Mouse (Mus musculus) frontal cortex, adult (tissue): ENCODE measurements at regions not wholly inside any gene's neighbourhood (a gene's known extent, or its start where the extent isn't known, plus 50 kb on each side); places are given as distances from the start of the nearest gene placed in this dataset.

Experiments used
- ATAC-seq: cut with Nextera tagmentation; 2 replicates; pipeline ENCODE4 v1.9.2; 2017; ENCODE audit warnings: mild to moderate bottlenecking, moderate library complexity, mixed read lengths; ENCODE audit not compliant: low TSS enrichment

DNA sequence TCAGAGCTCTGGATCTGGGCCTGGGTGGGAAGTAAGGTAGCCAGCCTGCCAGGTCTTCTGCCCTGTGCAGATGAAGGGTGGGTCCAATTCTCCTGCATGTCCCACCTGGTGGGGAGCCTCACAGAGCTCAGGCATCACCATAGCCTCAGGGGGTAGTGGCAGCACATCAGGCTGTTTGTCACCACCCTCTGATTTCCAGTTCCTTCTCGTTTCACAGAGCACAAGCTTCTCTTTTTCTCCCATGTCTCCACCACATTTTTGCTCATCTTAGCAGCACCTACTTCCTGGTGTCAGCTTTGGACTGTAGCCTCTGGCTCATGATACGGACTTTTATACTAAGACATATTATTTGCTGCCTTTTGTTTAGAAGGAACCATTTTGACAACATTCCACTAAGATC lies 345.6 kb upstream of the Mmadhc start:
- ATAC-seq, result no peak

DNA sequence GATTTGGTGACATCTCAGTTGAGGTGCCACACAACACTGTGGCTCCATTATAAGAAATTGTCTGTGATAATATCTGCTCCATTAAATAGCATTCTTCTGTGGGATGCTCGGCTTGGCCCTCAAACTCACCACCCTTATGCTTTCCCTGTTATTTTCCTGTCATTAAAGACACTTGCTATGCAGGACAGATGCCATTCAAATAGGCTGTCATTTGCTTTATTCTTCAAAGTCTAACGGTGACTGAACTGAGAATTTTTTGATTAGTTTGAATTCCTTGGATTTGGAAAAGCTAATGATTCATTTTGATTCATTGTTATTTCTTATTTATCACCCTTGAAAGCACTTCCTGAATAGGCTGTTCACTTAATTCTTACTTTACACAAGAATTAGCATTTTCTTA lies 339.3 kb upstream of the Mmadhc start:
- ATAC-seq, result no peak

DNA sequence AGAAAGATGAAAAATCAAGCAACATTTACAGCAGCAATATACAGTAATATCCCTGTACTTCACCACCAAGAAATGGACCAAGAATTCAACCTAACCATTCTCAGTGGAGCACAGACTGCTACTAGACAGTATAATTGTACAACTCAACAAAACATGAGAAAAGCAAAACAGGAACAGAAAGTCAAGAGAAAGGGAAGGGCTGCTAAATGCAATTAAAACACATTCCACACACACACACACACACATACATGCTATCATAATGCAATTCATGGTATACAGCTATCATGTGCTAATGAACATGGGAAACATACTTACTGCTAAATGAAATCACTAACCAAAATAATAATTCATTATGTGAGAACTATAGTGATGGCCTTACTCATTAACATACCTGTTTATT lies 335.2 kb upstream of the Mmadhc start:
- no peak for ATAC-seq

DNA sequence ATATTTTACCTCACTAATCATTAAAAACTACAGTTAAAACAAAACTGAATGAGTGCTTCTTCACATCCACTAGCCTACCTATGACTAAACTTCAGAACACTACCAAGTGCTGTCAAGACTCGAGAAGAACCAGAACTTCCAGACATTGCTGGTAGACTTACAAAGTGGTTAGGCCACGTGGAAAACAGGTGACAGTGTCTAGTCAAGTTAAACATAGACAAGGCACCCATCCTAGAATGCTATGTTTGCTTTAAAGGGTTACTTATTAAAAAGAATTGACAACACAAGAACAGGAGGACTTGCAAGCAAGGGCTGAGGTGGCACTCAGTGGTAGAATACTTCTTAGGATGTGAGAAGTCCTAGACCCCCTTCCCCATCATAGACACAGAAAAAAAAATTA lies 330.9 kb upstream of the Mmadhc start:
- ATAC-seq, result no peak

DNA sequence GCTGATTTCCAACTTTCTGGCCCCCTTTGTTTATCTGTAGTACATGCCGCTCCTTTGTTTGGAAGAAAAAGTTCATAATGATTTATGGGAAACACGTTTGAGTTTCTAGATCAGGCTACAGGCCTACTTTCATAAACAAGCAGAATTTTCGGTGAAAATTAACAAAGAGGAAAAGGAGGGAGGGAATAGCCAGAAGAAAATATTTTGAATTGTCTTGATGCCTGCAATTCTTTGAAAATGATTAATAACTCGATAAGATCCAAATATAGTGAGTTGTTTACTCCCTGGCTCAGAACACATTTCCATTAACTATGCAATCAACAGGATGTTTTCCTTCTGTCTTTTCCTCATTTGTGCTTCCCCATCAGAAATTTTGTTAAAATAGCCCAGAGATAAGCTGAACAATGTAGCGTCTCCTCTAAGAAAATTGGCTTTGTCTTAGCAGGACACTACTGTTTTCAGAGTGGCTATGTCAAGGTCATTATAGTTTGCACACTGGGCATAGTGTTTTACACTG lies 328.7 kb upstream of the Mmadhc start:
- ATAC-seq, result no peak

DNA sequence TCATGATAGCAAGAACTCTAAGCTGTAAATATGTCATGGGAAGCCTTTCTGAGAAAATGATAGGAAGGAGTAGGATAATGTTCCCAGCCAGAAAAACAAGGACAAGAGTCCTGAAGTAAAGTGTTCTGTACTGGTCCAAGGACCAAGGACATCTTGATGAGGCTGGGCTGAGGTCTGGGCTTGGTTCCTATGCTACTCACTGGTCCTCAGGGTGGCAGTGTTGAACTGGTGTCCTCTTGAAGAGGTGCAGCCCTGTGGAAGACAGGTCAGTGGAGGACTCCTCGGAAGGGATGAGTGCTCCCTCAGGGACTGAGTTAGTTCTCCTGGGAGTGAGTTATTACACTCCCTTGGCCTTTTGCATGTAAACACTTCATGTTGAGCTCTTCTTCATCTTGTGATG lies 312.5 kb upstream of the Mmadhc start:
- ATAC-seq, result peak; percentile 55; the same call in 1 of the 2 replicates

DNA sequence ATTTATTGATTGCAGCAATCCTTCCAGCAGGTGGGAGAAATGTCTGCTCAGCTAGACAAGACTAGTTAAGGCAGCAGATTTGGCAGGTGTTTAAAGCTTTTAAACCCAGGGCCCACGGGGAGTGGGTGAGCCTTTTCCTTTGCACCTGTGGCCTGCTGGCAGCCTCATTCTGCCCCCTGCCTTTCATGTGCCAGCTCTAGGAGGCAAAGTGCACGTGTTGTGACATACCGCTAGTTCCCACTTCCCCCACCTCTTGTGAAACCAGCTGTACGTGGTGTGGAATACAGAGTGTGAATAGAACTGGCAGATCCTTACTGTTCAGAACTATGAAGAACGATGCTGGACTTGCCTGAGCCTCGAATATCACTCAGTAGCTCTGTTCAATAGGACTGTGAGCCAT lies 292.6 kb upstream of the Mmadhc start:
- ATAC-seq, result peak; percentile 72

DNA sequence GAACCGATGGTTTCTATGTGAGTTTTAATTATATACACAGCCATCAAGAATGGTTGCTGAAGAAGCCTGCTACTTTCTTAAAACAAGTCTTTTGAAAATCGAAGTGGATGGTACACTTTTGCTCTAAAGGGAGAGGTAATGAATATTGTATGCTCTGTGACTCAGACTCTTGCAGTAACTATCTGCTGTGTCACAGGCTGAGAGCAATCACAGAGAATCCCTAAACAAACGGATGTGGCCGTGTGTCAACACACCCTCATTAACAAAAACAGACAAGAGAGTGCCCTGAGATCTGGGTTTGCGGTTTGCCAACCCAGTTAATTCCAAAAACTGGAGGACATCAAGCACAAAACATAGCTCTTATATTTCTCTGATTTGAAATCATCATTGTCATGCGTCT lies 292.1 kb upstream of the Mmadhc start:
- peak; percentile 65; the same call in 1 of the 2 replicates for ATAC-seq

DNA sequence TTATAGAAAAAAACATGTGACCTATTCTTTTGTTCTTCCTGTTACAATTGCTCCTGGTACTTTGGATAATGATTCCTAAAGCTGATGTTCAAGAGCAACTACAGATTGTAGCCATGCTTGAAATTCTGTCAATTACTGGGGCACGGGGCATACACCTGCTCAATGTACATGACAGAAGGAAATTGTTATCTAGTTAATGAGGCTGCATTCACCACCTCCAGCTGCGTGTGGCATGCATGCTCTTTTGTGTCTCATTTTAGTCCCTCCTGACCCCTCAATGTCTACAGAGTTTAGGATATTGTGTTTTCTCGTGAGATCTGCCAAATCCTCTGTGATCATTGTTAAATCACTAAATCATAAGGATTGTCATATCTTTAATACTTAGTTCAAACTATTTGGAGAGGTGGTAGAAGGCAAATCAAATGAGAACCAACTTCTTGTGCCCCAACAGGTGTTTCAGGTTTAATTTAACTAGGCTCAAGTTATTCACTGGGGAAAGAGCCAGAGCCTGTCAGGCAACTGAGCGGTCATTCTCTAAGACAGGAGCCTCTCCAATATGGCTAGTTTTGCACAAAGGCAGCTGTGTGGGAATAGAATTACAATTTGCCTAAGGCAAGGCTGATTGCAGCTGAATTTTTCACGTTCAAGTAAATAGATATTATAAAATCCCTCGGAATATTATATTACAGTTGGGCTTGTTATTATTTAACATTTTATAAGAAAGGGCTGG lies 289.9 kb upstream of the Mmadhc start:
- ATAC-seq, result no peak

DNA sequence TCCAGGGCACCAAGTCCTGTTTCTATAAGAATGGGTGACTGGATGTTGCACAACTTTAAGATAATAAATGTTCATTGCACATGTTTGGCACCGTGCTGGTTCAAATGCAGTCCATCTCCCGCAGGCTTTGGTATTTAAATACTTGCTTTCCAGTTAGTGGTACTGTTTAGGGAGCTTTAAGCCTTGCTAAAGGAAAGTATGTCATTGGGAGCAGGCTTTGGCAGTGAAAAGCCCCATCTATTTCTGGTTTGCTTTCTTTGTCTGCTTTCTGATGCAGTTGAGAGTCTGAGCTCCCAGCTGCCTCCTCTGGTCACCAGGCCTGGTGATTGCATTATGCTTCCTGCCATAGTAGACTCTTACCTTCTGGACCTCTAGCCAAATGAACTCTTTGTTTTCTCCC lies 283.0 kb upstream of the Mmadhc start:
- peak; percentile 96 for ATAC-seq

DNA sequence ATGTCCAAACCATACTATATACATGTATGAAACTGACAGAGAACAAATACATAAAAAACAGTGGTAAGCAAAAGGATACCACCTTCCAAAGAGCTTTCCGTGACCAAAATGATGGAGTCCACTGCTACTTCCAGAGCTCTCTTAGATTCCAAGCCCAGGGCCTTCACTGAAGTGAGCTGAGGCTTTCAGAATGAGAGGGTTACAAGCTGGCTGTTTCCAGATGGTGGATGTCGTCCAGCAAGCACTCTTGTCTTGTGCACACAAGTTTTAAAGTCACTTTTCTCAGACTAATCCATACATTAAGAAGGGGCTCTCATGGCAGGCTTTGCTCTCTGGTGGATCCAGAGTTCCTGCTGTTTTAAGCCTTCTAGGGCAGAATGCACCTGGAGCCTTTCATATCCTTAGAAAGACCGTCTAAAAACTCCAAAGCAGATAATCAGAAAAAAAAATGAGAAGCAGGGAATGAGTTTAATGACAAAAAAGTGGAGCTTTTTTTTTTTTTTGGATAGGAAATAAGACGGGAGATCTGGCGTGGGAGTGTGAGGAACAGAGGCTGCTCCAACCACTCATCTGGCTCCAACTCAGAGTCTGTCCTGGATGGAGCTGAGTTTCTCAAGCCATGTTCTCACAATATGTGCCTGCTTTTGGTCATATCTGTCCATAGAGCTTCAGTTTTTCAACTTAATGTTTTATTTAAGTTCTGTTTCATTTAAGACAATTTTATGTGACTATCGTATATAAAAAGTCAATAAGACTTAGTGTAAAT lies 281.9 kb upstream of the Mmadhc start:
- peak; percentile 78 for ATAC-seq

DNA sequence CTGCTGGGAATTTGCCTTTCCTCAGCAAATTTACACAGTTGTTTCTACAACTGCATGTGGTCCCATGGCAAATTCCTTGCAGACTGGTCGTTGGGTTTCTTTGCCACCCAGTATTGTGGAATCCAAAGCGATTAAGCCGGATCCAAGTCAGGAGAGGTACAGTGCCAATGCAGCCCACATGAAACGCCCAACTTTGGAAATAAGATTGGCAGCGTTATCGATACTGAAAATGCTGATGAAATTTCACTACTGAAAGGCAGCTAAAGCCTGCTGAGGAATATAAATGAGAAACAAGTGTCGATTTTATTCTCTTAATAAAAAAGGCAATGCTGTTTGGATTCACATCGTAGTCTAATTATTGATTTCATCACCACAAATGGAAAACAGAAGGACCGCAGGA lies 281.1 kb upstream of the Mmadhc start:
- 0 out of 2 replicates have a peak, but pooled peaks have one; percentile 24 for ATAC-seq

DNA sequence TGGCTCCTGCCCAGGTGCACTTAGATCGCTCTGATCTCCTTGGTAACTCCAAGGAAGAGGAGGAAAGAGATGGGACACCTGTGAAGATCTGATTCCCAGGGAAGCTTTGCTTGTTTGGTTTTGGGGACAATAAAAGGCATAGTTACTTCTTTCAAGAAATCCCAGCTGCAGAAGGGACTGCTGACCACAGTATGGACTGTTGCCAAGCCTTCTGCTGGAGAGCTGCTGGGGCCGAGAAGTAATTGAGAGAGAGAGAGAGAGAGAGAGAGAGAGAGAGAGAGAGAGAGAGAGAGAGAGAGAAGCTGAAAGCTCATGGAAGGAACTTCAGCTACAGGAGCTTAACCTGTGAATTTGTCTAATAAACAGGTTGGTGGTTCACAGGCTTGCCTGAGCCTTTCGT lies 276.9 kb upstream of the Mmadhc start:
- no peak for ATAC-seq

DNA sequence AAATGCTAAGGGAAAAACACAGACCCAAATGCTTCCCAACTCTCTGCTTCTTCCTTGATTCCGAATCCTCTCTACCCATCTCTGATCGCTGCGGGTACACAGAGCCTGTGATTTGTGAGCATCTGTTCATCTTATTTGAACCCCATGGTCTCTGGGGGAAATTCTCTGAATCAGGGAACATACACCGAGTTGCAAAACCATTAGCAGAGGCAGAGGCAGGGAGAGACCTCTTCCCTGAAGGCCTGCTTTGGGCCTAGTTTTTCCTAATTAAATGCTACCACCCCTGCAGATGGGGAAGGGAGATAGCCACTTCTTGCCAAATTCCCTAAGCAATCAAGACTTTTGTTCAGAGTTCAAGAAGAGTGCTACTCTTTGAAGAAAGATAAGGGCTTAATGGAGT lies 274.4 kb upstream of the Mmadhc start:
- no peak for ATAC-seq

DNA sequence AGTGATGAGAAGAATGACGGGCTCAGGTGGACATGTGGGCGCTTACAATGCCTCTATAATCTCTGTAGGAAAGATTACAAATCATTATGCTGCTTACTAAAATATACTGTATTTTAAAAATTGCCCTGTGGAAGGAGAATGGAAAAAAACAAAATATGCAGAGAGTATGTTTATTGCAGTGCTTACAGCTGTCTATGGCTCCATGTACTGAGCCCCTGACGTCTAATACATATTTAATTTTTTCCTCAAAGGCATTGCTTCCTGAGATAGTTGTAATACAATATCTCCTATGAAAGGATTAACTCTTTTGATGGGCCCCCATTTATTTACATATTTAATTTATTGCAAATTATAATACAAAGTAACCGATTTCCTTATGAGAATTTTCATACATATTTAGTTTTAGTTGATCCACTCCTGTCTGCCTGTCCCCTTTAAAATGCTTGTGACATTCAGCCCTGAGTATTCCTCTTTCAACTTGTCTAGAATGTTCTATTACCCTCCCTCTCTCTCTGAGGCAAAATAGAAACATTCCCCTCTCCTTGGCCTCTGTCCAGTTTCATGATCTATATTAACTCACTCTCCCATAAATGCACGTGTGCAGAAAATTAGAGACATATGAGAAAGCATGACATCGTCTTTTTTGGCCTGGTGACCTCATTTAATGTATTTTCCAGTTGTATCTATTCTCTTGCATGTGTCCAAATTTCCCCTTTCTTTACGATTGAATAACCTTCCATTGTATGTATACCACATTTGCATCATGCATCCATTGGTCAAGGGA lies 273.1 kb upstream of the Mmadhc start:
- ATAC-seq, result no peak

DNA sequence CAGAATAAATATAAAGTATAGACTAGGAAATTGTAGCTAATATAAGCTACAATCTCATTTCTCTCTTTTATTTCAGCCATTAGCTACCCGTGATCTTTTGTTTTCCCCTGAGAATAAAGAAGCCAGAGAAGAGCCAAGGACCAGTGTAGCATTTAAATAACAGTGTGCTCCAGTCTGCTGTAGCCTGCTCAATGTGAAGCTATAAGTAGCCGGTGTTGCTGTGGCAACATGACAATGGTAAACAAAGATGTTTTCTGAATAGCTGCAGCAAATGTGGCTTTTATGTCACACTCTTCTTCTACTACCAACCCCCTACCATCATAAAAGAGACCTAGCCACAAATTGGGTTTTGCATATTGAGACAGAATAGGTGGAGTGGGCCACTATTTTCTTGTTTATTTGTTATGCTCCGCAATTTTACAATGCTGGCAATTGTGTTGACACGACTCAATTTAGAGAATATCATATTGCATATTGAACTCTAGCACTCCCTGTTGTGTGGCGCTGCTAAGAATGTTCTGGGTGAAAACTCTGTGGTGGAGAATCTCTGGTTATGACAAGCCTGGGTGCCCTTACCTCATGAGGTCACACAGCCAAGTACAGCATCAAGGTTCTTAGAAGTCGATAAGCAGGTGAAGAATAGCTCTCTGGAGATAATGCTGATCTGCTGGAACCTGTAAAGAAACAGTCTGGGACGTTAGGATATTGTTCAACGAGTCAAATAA lies 272.3 kb upstream of the Mmadhc start:
- ATAC-seq, result no peak

DNA sequence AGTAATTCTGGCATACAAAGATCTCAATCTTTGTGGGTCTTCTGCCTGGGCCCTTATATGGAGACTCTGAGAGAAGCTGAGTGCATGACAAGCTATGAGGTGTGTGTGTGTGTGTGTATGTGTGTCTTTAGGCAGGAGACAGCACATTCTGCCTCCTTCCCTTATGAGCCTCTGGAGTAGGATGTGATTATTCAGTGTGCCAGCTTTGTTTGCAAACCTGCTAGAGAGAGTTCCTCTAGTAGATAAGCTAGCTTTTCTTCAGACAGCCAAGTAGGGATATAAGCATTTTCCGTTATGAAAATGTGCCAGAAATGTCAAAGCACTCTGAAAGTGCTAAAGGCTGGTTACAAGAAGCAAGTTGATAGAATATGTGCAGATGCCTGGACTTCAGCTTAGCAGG lies 270.9 kb upstream of the Mmadhc start:
- ATAC-seq, result peak; percentile 81

DNA sequence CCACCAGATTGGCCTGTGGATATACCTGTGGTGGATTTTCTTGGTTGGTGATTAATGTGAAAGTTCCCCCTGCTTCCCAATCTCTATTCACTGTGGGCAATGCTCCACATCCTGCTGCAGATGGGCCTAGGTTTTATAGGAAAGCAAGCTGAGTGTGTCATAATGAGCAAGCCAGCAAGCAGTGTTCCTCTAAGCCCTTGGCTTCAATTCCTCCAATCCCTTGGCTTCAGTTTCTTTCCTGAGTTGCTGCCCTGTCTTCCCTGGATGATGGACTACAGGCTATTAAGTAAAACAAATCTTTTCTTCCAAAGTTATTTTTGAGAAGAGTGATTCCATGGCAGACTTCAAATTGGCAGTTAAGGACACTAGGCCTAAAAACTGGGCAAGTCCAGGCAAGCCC lies 257.4 kb upstream of the Mmadhc start:
- ATAC-seq, result no peak

DNA sequence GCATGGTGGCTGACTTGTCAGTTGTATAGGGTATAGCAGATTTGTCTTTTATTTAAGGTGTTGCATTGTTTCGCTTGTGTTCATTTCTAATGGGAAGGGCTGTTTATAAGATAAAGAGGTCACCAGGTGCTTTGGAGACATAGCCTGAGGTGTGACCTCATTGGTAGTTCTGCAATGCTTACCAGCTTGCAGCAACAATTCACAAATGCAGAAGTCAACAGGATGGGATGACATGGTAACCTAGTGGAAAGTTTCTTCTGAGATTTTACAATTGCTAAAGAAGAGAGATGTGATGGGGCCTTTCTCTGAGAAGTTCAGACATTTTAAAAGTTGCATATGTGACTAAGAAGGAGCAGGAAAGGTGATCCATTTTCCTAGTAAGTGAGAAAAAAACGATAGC lies 255.8 kb upstream of the Mmadhc start:
- no peak for ATAC-seq

DNA sequence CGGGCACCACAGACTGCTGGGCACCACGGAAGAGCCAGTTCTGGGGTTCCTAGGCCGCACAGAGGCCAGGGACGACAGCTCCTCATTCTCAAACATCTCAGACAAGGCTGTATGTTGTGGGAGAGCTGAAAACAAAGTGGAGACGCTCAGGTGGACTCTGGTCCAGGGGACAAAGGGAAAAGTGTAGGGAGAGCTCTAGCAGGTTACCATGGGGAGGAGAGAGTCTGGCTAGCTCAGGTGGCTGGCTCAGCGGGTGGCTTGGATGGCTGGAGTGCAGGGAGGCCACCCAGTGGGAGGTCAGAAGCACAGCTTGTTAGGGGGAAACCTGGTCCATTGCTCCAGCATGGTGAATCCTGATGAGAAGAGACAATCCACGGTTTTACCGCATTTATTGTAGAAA lies 253.3 kb upstream of the Mmadhc start:
- ATAC-seq, result no peak

DNA sequence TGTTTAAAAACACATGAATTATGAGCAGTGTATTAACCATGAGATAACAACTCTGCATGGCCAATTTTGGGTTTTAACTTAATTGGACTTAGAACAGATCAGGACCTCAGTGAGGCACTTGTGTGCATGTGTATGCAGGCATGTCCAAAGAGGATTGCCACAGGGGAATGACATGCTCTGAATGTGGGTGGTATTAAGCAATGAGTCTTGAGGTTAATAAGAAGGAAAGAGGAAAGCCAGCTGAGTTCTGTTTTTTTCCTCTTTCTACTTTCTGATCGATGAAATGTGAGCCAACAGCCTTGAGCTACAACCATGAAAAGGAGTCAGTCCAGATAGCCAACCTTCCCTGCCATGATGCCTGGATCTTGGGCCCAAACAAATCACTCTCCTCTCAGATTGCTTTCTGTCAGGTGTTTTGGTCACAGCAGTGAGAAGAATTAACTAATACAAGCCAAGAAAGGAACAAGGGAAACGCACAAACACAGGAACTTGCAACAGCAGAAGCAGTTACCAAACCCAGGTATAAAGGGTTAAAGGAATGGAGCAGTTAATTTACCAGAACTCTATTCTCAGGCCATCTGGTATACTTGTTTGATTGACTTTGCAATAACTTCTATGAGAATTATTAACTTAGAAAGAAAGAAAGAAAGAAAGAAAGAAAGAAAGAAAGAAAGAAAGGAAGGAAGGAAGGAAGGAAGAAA lies 243.3 kb upstream of the Mmadhc start:
- no peak for ATAC-seq
